Mouse (Mus musculus) MEL (cell line): ENCODE results near the gene Oprm1.

ENCODE experiments used
- ELF1 ChIP-seq: IDR thresholded peaks from 2 replicates; pipeline ENCODE4 v1.6.1; 2014; ENCODE audit warnings: low read depth, mild to moderate bottlenecking, inconsistent platforms, low read length, improper control_type of control experiment, moderate library complexity
- RAD21 ChIP-seq: IDR thresholded peaks from 2 replicates; pipeline ENCODE4 v1.6.1; 2011; ENCODE audit warnings: mild to moderate bottlenecking, low read depth, low read length, improper control_type of control experiment
- ZMIZ1 ChIP-seq: IDR thresholded peaks from 2 replicates; pipeline ENCODE4 v1.6.1; 2012; ENCODE audit warnings: low read depth, mild to moderate bottlenecking, inconsistent platforms, low read length, improper control_type of control experiment, moderate library complexity

- TF ChIP-seq RAD21, result no peak
- TF ChIP-seq ELF1, result no peak
- no peak for TF ChIP-seq ZMIZ1
Measured at GRCm38 (mm10) chr10:7076662-7077211, 318.4 kb downstream of the Oprm1 start.
